Mouse (Mus musculus): Measurements from ENCODE around the gene Satb2.

- TF ChIP-seq GATA1 (IDR thresholded peaks at IDR 0.05; ENCODE audit: low read length) (no peak), TAL1 (IDR thresholded peaks at IDR 0.05; ENCODE audit: low read length) (no peak)
These were observed 26.9 kb downstream of the Satb2 start for GRCm38 (mm10) chr1:56951525-56951924.

Data from erythroblast, embryonic 14.5 days (primary cell).